ENCODE assay signal across 14 mouse cellular contexts in the genomic region with DNA sequence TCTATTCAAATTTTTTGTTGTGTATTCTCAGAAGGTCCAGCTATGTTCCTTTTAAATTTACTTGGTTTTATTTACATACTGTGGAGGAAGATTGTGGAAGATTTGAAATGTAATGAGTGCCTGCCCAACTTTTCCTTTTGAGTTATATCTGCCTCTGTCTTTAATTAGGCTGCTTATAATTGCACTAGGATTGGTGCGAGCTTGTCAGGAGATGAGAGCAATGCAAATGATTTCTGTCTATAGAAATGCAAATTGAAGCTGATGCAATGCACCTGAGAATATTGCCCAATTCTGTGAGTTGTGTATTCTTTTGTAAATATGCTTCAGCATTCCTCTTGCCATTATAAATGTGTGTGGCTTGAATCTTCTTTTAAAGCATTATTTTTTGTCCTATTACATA.
"Had no signal": no experiment of that assay in that cellular context is flagged by ENCODE, and none has a peak within 500 bp of the region (broad histone marks: within the 10 kb centered on the region; RNA-seq: fewer than 3 reads in every experiment).

No protein-coding gene starts in this region.

- H3K36me3 ChIP-seq: limb, embryonic 10.5 days; limb, embryonic 13.5 days; liver, embryonic 13.5 days; midbrain, embryonic 13.5 days had no signal

- H3K27me3 ChIP-seq: limb, embryonic 13.5 days; liver, embryonic 13.5 days; midbrain, embryonic 13.5 days had no signal

- H3K9ac ChIP-seq: limb, embryonic 13.5 days; liver, embryonic 13.5 days; midbrain, embryonic 13.5 days had no signal

- DNase-seq: kidney, adult 2 months; kidney, postnatal 25 days; layer of hippocampus, adult 9-11 months; liver; liver, embryonic 13.5 days; lung, adult 2 months; lung, postnatal 14 days; lung, postnatal 4 days; thymus, adult 18-20 months had no signal

- H3K4me2 ChIP-seq: limb, embryonic 13.5 days; liver, embryonic 13.5 days; midbrain, embryonic 13.5 days had no signal

- ATAC-seq: midbrain, embryonic 13.5 days had no signal

- H3K4me3 ChIP-seq: layer of hippocampus, adult 2 months; limb, embryonic 10.5 days; limb, embryonic 13.5 days; liver, embryonic 13.5 days; midbrain, embryonic 13.5 days had no signal

- H3K27ac ChIP-seq: kidney, postnatal 0 days; layer of hippocampus, adult 2 months; limb, embryonic 10.5 days; limb, embryonic 13.5 days; liver, embryonic 13.5 days; midbrain, embryonic 13.5 days had no signal

- H3K9me3 ChIP-seq: limb, embryonic 10.5 days; limb, embryonic 13.5 days; liver, embryonic 13.5 days; midbrain, embryonic 13.5 days had no signal

- H3K4me1 ChIP-seq: limb, embryonic 10.5 days; limb, embryonic 13.5 days; liver, embryonic 13.5 days; midbrain, embryonic 13.5 days had no signal
